Mouse (Mus musculus): Measurements from ENCODE around the gene Rrn3. TPM values are rescaled to one million over a fixed set of nuclear protein-coding genes. Genes with fewer than 3 reads are reported as not detected.
A peak's percentile ranks its signal among the peaks of the same experiment; 100 is the strongest.

Gene Rrn3
- total and polyA plus RNA-seq, 3 experiments: 60.0 to 92.8 TPM; not detected in 1

- no peak for TF ChIP-seq NRF1 (IDR thresholded peaks at IDR 0.05; ENCODE audit: insufficient read depth, low read depth, low read length, poor library complexity, severe bottlenecking)
- no peak for TF ChIP-seq GABPA (IDR thresholded peaks at IDR 0.05; ENCODE audit: low read depth, low read length)
- TF ChIP-seq USF1 (IDR thresholded peaks at IDR 0.05; ENCODE audit: low read depth, low read length): peak; percentile 95
Measured at GRCm38 (mm10) chr16:13780353-13781036, at the start of gene Rrn3 (continued).

DNA sequence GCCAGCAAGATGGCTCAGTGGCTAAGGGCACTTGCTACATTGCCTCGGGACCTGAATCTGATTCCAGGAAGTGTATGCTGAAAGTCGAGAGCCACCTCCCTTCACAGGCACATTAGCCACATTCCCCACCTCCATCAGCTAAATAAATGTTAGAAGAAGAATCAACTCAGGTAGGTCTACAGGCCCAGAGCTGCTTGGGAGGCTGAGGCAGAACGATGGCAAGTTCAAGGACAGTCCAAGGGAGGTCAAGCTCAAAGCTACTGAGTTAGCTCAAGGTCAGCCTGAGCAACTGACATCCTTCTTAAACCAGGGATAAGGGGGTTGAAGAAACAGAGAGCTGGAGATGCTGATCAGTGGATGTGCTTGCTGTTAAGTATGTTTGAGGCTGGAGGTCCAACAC, 47.7 kb upstream of the Rrn3 start:
- Histone ChIP-seq H3K4me3 (ENCODE audit: control insufficient read depth in 1 of 2, insufficient read depth in 1 of 2, low read depth in 2 of 2, low read length in 2 of 2) (no peak overlapping the region), H3K36me3 (ENCODE audit: control insufficient read depth in 1 of 2, insufficient read depth in 2 of 2, low read length in 2 of 2) (peaks cover 0 to 2% of the 10 kb centered on the region in 2 experiments; a peak in 1 of 4 replicates), H3K27ac (ENCODE audit: control insufficient read depth, low read depth, low read length) (no peak overlapping the region), H3K4me1 (ENCODE audit: control insufficient read depth in 1 of 2, insufficient read depth in 2 of 2, low read length in 2 of 2) (peaks cover 2 to 4% of the 10 kb centered on the region in 2 experiments; a peak in 2 of 4 replicates), H3K9me3 (replicated peaks; ENCODE audit: insufficient read depth, low read length) (no peaks in the 10 kb centered on the region), H3K79me2 (ENCODE audit: control insufficient read depth, insufficient read depth, low read length, poor library complexity) (no peaks in the 10 kb centered on the region), H3K9ac (ENCODE audit: control insufficient read depth, low read depth, low read length, poor library complexity, severe bottlenecking) (no peak overlapping the region), H3K27me3 (ENCODE audit: control insufficient read depth in 1 of 2, insufficient read depth in 2 of 2, low read length in 2 of 2) (no peaks in the 10 kb centered on the region; a peak in 2 of 4 replicates)
- TF ChIP-seq UBTF (IDR thresholded peaks at IDR 0.05; ENCODE audit: borderline replicate concordance, insufficient read depth, low read depth, low read length) (no peak), JUND (IDR thresholded peaks at IDR 0.05; ENCODE audit: low read depth, low read length) (no peak), USF1 (IDR thresholded peaks at IDR 0.05; ENCODE audit: low read depth, low read length) (no peak), MYC (IDR thresholded peaks at IDR 0.05; ENCODE audit: low read depth, low read length) (no peak), KAT2A (conservative IDR thresholded peaks at IDR 0.05; ENCODE audit: low read depth, low read length) (no peak), HCFC1 (IDR thresholded peaks at IDR 0.05; ENCODE audit: low read depth, low read length) (no peak), MAFK (IDR thresholded peaks at IDR 0.05; ENCODE audit: borderline replicate concordance, low read depth, low read length) (no peak), ZKSCAN1 (IDR thresholded peaks at IDR 0.05; ENCODE audit: low read depth, low read length) (no peak), SMC3 (IDR thresholded peaks at IDR 0.05; ENCODE audit: low read depth, low read length) (no peak), NELFE (IDR thresholded peaks at IDR 0.05; ENCODE audit: low read depth, low read length) (no peak), ETS1 (IDR thresholded peaks at IDR 0.05; ENCODE audit: low read depth, low read length) (no peak), ZNF384 (IDR thresholded peaks at IDR 0.05; ENCODE audit: low read depth, low read length) (no peak), MAZ (IDR thresholded peaks at IDR 0.05; ENCODE audit: low read depth, low read length) (no peak), TAL1 (IDR thresholded peaks at IDR 0.05; ENCODE audit: low read length) (no peak), RCOR1 (IDR thresholded peaks at IDR 0.05; ENCODE audit: low read depth, low read length) (no peak)
- no peak for DNase-seq (ENCODE audit: low read depth, low spot score)
